Mouse (Mus musculus): ENCODE measurements around the gene Auts2.

Gene Auts2

GRCm38 (mm10) chr5:131643176-131644174, 899.7 kb downstream of the Auts2 start:
- no peak for DNase-seq

GRCm38 (mm10) chr5:131642752-131643151, 900.4 kb downstream of the Auts2 start:
- DNase-seq, result no peak

- DNase-seq, result no peak
These were observed 906.7 kb downstream of the Auts2 start for GRCm38 (mm10) chr5:131636431-131636830.

GRCm38 (mm10) chr5:131634731-131635130, 908.4 kb downstream of the Auts2 start:
- DNase-seq, result no peak

- no peak for DNase-seq
These were observed 911.2 kb downstream of the Auts2 start for GRCm38 (mm10) chr5:131631998-131632379.

GRCm38 (mm10) chr5:131631038-131631997, 911.8 kb downstream of the Auts2 start:
- DNase-seq, result no peak

- no peak for DNase-seq
These were observed 912.6 kb downstream of the Auts2 start for GRCm38 (mm10) chr5:131630577-131630976.

GRCm38 (mm10) chr5:131616113-131616876, 926.8 kb downstream of the Auts2 start:
- no peak for DNase-seq

- DNase-seq, result no peak
These were observed 928.9 kb downstream of the Auts2 start for GRCm38 (mm10) chr5:131614238-131614637.

GRCm38 (mm10) chr5:131613301-131613700, 929.8 kb downstream of the Auts2 start:
- DNase-seq, result no peak

GRCm38 (mm10) chr5:131610702-131611101, 932.4 kb downstream of the Auts2 start:
- DNase-seq, result no peak

GRCm38 (mm10) chr5:131606786-131607185, 936.4 kb downstream of the Auts2 start:
- no peak for DNase-seq

GRCm38 (mm10) chr5:131601934-131602692, 941.0 kb downstream of the Auts2 start:
- no peak for DNase-seq

GRCm38 (mm10) chr5:131600325-131601125, 942.6 kb downstream of the Auts2 start:
- DNase-seq, result no peak

GRCm38 (mm10) chr5:131597503-131597902, 945.6 kb downstream of the Auts2 start:
- no peak for DNase-seq

- DNase-seq, result no peak
These were observed 946.6 kb downstream of the Auts2 start for GRCm38 (mm10) chr5:131596591-131596990.

- no peak for DNase-seq
These were observed 947.4 kb downstream of the Auts2 start for GRCm38 (mm10) chr5:131595730-131596129.

- DNase-seq, result no peak
These were observed 948.5 kb downstream of the Auts2 start for GRCm38 (mm10) chr5:131594597-131594996.

- DNase-seq, result no peak
These were observed 949.9 kb downstream of the Auts2 start for GRCm38 (mm10) chr5:131593261-131593660.

- DNase-seq, result no peak
These were observed 953.1 kb downstream of the Auts2 start for GRCm38 (mm10) chr5:131589948-131590467.

- no peak for DNase-seq
These were observed 956.8 kb downstream of the Auts2 start for GRCm38 (mm10) chr5:131586332-131586700.
